Mouse (Mus musculus): ENCODE measurements around the gene Sugp1.

Gene Sugp1

DNA sequence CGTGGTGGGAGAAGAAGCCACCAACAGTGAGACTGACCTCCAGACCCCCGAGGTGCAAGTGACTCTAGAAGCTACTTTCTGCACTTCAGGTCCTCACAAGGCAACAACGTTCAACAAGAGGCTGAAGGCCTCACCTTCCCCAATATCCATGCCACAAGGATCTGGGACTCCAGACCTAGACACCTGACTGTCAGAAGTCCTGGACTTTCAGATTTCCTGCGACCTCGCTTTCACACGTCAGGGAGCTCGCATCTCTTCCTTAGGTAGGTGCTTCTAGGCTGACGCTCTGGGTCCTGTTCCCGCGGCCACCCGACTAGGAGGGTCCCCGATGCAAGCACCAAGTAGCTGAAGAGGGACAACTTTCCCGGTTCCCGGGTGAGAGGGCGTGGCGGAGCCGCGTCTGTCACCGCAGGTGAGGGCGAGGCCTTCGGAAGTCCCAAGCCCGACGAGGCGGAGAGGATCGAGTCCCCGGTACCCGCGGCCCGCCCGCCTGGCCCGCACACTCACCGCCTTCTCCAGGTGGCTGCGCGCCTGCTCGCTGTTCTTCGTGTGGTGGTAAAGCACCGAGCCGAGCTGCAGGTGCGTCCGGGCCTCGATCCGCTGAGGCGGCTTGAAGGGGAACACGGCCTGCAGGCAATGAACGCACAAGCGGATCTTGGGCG lies 597 bp upstream of the Sugp1 start:
- CTCF ChIA-PET, result interaction anchor here (0.5 to 1.0 kb wide), 2 partner anchors 70 to 137 kb away, joined by 3 to 8 read pairs; no protein-coding TSS in a partner anchor

DNA sequence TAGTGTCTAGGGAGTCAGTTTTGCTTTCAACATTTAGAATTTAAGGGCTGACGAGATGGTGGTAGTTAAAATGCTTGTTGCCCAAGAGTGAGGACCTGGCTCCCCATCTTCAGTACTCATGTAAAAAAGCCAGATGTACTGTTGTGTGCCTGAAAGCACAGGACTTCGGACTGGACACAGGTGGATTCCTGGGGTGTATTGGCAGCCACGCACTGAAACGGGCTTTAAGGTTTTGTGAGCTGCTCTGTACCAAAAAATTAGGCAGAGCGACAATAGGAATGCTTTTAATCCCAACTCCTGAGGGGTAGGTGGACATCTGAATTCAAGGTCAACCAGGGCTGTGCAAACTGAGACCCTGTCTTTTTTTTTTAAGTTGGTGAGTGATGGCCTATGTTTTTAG lies 1.4 kb downstream of the Sugp1 start:
- CTCF ChIA-PET, result no interaction called here

DNA sequence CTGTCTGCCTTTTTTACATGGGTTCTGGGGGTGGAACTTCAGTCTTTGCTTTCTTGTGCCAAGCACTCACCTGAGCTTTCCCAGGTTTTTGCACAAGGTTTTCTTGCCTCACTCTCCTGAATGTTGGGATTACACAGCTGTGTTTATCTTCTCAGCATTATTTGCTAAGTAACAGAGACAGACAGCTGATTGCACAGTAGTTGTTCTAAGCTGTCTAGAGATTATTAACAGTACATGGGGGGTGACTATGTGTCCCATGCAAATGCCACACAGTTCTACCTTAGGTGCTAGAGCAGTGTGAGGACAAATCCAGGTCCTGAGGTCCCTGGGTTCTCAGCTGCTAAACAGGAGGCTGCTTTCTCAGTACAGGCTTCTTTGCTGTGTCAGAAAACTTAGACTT lies 7.0 kb downstream of the Sugp1 start:
- CTCF ChIA-PET, result no interaction called here

DNA sequence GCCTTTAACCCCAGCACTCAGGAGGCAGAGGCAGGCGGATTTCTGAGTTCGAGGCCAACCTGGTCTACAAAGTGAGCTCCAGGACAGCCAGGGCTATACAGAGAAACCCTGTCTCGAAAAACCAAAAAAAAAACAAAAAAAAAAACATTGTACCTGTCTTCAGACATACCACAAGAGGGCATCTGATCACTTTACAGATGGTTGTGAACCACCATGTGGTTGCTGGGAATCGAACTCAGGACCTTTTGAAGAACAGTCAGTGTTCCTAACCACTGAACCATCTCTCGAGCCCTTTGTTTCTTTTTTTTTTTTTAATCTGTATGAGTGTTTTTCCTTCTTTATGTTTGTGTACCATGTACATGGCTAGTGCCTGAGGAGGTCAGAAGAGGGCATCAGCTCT lies 7.8 kb downstream of the Sugp1 start:
- CTCF ChIA-PET, result interaction anchor here (0.6 to 0.7 kb wide), 3 partner anchors 47 to 135 kb away, joined by 3 to 5 read pairs (median 3); no protein-coding TSS in a partner anchor

DNA sequence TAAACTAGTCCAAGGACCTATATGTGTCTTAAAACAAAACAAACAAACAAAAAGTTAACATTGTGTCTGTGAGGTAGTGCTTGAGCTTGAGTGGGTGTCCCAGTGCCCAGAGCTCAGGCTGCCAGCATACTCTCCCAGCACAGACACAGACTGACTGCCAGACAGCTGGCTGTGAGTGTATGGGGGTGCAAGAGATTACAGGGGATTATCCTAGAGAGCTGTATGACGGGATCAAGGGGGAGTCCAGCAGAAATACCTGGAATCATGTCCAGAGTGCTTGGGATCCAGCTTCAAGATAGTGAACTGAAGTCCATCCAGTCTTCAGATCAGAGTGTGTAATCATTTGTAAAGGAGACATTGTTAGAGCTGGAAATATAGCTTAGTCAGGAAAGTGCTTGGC lies 15.1 kb downstream of the Sugp1 start:
- CTCF ChIA-PET, result no interaction called here

DNA sequence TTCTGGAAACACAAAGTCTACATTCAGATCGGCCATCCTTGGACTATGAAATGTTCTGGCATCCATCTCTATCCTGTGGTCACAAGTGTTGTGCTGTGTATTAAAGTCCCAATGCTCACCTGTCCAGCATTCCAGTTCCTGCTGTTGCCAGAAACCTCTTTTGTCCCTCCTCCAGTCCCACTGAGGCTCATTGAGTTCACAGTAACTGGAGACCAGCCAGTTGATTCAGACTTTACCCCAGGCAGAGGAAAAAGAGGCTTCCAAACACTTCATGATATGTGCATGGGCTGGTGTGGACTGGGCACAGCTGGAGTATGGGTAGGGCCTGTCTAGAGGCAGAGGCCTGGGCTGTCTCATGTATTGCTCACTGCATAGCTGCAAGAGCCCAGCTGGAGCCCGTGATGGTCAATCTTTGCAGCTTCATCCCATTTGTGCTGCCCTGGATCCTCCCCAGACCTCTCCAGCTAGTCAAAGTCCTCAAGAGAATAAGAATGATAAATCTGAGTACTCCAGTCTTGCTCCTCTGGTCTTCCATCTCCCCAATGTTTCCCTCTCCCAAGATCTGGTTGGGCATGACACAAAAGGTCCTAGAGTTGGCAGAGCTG lies 29.3 kb downstream of the Sugp1 start:
- CTCF ChIA-PET, result no interaction called here

DNA sequence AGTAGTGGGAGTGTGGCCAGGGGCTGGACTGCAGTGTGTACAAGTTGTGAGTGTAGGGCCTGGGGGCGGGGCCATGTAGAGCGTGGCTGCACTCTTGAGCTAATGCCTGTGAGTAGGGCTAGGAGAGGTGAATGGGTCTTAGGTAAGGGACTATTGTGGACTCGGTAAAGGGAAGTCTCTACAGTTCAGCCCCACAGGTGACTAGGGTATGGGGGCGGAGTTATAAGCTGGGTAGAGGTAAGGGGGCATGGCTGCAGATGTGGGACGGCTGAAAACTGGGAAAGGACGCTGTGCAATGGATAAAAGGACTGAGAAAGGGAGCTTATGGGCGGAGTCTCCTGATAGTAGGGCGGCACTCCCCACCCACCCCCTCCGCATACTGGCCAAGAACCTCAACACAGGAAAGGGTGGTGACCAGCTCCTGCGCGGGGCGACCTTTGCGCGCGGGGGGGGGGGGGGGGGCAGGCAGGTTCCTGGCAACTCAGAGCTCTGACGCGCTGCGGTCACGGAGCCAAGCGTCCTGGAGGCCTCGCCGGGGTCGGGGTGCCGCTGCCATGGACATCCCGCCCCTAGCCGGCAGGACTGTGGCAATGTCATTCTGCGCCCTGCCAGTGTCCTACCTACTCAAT lies 29.9 kb downstream of the Sugp1 start, which contains the start of gene Tm6sf2:
TSS of gene Tm6sf2 (plus strand) at position 484 of the 629 bp plus-strand sequence.
- CTCF ChIA-PET, result no interaction called here

DNA sequence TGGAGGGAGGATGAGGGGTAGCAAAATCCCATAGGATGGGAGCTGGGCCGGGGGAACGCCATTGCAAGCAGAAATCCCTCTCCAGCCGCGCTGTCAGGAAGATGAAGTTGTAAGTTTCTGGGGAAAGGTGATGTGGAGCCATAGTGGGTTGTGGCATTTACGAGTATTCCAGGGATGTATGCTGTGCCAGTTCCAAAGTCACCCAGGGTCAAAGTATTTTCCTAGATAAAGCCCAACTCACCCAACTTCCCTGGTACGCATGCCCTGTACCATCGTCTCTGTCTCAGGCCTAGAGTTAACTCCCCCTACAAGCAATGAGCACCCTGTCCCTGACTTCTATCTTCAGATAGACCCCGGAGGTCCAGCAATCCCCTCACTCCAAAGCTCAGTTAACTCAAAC lies 30.5 kb downstream of the Sugp1 start:
- CTCF ChIA-PET, result no interaction called here

DNA sequence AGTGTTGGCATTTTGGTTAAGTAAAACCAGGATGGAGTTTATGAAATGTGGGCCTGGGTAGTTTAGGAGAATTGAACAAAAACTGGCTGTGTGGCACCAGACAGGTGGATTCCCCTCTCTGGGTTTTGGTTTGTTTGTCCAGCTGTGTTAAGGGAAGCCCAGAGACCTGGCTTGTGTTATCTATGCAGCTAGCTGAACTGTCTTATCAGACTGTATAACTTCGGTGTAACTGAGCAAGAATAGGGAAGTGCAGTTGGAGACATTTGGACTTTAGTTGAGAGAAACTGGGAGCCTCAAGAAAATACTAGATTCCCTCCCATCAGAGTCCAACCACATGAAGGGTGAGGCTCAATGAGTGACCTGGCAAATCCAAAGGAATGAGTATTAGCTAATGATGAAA lies 31.1 kb downstream of the Sugp1 start:
- CTCF ChIA-PET, result no interaction called here

DNA sequence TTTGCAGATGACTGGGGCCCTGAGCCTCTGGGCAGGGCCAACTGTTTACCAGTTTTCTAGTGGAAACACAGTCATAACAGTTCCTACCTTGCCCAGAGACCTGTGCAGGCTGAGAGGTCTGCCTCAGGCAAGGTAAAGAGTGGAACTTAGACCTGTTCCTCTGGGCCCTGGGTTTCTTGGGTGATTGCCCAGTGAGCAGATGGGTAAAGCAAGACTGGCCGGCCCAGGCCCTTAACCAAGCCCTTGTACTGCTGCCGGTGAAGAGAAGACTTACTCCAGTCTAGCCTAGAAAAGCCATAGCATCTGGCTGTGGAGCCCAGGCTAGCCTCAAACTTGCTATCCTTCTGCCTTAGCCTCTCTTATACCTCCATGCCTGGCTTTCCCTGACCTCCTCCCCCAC lies 39.4 kb downstream of the Sugp1 start:
- CTCF ChIA-PET, result no interaction called here

DNA sequence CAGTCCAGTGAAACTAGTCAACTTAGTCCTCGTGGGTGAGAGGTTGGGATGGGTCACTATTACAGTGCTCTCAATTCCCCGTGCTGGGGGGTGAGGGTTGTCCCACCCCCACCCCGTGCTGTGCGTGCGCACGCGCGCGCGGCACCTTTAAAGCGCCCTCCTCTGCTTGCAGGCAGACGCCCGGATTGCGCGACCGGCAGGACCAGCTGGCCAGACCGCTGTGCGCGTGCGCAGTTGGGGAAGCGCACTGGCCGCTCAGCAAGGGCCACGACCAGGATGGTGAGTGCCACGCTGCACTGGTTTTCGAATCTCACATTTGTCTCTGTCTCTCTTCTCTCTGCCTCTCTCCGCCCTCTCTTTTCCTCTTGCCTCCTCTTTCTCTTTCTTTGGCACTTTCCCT lies 40.7 kb downstream of the Sugp1 start, which contains the start of gene Hapln4:
TSS of gene Hapln4 (plus strand) at position 173 of the 400 bp plus-strand sequence.
- CTCF ChIA-PET, result no interaction called here

DNA sequence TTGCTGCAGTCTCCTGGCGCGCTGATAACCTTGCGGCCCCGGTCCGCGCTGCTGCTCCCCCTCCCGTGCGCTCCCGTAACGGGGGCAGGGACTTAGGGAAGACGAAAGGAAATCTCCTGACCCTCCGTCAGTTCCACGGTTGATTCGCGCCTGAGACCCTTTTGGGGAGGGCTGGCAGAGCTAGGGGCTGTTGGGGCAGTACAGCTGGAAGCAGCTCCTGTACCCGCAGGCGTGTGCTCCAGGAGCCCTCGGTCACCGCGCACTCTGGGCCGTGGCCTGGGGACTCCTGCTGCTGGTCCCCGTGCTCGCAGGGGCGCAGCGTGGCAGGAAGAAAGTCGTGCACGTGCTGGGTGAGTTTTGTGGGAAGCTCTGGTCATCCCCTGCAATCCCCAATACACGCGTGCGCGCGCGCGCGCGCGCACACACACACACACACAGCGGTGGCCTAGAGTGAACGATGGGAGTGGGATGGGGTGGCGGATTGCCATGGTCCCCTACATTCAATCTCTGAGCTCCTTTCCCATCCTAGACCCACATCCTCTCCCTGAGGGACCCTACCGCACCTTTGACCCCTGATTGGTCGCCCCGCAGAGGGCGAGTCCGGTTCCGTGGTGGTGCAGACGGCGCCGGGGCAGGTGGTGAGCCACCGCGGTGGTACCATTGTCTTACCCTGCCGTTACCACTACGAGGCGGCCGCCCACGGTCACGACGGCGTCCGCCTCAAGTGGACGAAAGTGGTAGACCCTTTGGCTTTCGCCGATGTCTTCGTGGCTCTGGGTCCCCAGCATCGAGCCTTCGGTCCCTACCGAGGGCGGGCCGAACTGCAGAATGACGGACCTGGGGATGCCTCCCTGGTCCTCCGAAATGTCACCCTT lies 41.8 kb downstream of the Sugp1 start:
- CTCF ChIA-PET, result no interaction called here

DNA sequence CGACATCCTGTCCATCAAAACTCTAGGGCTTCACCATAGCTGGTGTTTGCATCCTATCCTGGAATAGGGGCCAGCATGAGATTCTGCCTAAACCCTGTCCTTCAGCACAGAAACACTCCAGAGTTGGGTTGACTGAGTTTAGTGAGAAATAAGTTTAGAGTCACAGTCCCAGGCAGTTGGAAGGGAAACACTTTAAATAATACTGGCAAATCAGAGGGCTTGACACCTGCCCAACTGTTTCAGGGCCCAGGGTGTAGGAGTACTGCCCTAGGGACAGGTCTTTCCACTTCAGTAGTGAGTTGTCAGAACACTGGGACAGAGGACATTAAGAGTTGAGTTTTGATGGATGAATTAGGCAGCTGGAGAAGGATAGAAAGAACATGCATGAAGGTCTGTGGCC lies 43.5 kb downstream of the Sugp1 start:
- CTCF ChIA-PET, result no interaction called here

DNA sequence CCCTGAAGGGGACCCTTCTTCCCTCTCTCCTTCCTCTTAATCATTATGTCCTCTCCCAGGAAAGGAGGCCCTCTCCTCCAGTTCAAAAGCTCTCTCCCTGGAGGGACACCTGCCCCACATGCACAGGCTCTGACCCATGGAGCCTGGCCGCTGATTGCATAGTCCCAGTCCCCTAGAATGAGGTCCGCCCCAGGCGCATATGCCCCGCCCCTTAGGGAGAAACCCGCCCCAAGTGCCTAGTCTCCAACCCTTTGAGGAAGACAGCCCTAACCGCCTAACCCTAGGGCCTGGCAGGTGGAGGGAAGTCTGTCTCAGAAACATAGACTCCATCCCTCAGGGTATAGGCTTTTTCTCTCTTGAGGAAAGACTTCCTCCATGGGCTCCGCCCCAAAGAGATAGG lies 44.6 kb downstream of the Sugp1 start:
- CTCF ChIA-PET, result no interaction called here

DNA sequence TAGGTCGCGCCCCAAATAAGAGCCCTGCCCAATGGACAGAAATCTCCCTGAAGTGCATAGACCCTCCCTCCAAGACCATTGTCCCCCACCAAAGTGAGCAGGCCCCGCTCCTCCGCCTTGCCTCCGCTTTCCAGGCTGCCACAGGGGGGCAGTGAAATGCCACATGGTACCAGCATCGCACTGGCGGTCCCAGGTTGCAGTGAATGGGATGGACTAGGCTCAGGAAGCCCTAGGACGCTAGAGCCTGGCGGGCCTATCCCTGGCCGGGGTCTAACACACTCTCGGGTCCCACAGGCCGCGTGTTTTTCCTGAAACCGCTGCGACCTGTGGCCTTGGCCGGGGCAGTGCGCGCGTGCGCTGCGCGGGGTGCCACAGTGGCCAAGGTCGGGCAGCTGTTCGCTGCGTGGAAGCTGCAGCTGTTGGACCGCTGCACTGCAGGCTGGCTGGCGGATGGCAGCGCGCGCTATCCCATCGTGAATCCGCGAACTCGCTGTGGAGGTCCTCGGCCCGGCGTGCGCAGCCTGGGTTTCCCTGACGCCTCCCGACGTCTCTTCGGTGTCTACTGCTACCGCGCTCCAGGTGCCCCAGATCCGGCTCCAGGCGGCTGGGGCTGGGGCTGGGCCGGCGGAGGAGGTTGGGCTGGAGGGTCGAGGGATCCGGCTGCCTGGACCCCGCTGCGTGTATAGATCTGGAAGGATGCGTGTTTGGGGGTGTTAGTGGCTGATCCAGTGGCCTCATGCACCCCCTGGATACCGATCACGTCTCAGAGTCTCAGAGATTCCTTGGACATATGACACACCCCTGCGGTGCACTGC lies 45.4 kb downstream of the Sugp1 start:
- CTCF ChIA-PET, result no interaction called here

DNA sequence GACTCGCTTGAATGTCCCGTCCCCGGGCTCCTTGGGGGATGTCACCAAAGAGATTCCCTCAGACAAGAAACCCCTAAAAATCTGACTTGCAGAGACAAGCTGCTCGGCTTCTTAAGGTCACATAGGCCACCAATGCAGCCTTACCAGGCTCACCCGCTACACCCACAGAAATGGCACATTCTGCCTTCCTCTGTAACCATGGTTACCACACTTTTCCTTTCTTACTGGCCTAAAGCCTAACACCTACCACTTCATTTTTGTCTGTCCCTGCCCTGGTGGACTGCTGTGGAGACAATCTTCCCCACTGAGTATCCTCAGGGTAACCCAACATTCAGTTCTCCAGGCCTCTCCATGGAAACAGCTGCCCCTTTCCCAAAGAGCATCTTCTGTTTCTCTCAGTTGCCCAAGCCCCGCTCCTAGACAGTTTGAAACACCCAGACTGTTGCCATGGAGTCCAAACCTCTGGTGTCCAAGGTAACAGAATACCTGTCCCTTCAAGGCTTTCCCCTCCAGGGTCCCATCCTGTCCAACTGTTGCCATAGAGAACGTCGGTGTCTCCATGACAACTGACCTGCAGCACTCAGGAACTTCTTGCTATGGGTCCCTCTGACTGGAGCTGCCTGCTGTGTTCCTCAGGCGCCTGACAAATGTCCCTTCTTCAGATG lies 46.8 kb downstream of the Sugp1 start:
- CTCF ChIA-PET, result no interaction called here

DNA sequence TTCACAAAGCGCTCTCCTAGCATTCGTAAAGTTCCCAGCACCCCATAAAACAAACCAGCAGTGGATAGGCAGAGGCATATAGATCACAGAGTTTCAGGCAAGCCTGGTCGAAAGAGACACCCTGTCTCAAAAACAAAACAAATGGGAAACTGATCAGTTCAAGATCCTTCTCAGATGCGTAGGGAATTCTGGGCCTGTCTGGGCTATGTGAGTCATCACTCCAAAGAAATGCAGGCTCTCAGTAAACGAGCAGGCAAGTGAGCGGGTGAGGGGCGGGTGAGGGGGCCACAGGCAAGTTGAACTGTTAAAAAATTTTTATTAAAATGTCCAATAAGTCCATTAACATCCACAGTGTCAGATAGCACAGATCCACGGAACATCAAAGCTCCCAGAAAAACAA lies 50.2 kb downstream of the Sugp1 start:
- CTCF ChIA-PET, result no interaction called here

DNA sequence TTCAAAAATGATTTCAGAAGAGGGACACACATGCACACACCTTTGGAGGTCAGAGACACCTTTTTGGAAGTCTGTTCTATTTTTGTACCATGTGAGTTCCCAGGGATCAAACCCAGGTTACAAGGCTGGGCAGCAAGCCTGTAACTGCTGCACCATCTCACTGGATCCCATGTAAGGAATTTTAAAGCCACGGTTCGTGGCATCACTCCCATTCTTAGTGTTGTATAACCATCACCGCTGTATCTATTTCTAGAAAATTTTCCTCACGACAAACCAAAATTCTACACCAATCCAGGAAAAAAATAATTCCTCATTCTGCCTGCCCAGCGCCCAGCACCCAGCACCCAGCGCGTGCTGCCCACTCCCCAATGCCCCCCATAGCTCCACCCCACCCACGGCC lies 56.7 kb downstream of the Sugp1 start:
- CTCF ChIA-PET, result no interaction called here

DNA sequence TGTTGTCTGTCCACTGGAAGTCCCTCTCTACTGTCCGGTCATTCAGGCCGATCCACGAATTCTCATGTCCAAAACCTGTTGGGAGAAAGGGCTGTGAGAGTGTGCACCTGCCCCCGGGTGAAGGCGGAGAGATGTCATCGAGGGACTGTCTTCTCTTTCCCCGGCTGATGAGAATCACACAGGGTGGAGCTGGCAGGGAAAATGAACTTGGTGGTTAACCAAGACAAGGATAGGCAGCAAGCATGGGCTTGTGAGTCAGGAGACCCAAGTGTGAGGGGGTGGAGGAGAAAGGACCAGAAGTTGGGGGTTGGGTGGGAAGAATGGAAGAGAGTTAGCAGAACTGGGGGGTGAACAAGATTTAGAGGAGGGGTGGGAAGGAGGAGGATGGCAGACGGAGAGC lies 57.6 kb downstream of the Sugp1 start:
- CTCF ChIA-PET, result no interaction called here

DNA sequence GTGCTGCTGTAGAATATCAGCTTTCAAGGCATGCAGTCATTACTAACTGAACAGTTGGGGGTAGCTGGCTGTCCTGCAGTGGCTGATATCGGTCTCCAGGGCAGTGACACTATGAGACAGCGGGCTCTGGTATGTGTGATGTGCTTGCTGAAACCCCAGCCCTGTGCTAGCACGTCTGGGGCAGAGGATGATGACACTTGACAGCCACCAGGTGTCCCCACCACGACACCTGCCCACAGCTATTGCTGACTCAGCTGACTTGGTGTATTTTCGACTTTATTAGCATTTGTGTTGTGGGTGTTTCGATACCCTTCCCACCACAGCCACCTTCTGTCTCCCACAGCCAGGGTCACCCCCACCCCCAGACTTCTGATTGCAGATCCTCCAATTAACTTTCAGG lies 61.9 kb downstream of the Sugp1 start:
- CTCF ChIA-PET, result interaction anchor here (0.6 to 1.9 kb wide), 4 partner anchors 14 to 1344 kb away, joined by 3 to 6 read pairs (median 3); no protein-coding TSS in a partner anchor

DNA sequence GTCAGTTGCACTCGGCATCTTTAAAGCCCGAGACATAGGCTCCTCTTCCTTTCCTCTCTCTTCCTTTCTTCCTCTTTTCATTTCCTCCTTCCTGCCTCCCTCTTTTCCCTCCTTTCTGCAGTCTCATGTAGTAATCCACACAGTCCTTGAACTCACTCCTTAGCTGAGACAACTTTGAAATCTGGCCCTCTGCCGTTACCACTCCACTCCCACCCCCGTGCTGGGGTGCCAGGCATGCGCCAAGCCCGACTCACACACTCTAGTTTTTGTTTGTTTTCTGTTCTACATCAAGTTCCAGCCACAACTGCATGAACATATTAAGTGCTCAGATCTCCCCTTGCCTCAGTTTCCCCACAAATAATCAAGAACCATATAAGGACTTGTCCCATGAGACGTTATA lies 62.3 kb downstream of the Sugp1 start:
- CTCF ChIA-PET, result interaction anchor here (0.6 to 1.9 kb wide), 3 partner anchors 13 to 1344 kb away, joined by 3 to 6 read pairs (median 3); no protein-coding TSS in a partner anchor
